Mouse (Mus musculus): Measurements from ENCODE around the gene Arl15. TPM values are rescaled to one million over a fixed set of nuclear protein-coding genes. Genes with fewer than 3 reads are reported as not detected.

Arl15 gene
- total and polyA plus RNA-seq, 2 experiments from 2014 or later = 13.6 to 32.6 TPM

- ATAC-seq = no peak
- WGBS = 84% methylated on average over 4 of the region's 4 CpGs
These were observed 141.4 kb downstream of the Arl15 start for GRCm38 (mm10) chr13:113935697-113936096.

DNA sequence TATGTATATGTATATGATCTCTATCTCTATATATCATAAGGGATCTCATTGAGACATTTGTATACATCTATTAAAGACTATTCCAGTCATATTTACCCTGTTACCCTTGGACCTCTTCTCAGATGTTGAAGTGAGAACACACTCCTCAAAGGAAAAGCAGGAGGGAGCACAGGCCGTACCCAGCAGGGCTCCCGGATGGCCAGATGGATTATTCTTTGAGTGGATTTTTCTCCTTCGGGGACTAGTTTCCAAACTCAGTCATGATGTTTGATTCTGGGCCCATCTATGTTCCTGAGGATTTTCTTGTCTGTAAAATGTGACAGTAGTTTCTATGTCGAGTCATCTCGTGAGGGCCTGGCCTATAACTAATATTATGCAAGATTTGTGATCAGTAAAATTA is 142.9 kb downstream of the Arl15 start:
- no peak for TF ChIP-seq CTCF (IDR thresholded peaks at IDR 0.05; ENCODE audit: low read depth)
- Histone ChIP-seq H3K27ac (no peak overlapping the region), H3K4me1 (ENCODE audit: insufficient read depth, low read length) (no peaks in the 10 kb centered on the region), H3K36me3 (ENCODE audit: insufficient read depth, low read length) (no peaks in the 10 kb centered on the region), H3K27me3 (ENCODE audit: insufficient read depth, low read length) (no peaks in the 10 kb centered on the region), H3K9ac (replicated peaks; ENCODE audit: low read length) (no peak overlapping the region), H3K4me3 (ENCODE audit: low read length) (no peak overlapping the region), H3K9me3 (ENCODE audit: low read length) (no peaks in the 10 kb centered on the region), H3K4me2 (ENCODE audit: low read depth, low read length) (no peak overlapping the region)
- no peak for DNase-seq (ENCODE audit: low spot score)
- no peak for ATAC-seq
- WGBS = 94% methylated on average over 5 of the region's 5 CpGs

More at GRCm38 (mm10) chr13:113935697-113936096, 141.4 kb downstream of the Arl15 start:
- Histone ChIP-seq H3K4me2 (ENCODE audit: low read depth, low read length) (no peak overlapping the region), H3K9ac (replicated peaks; ENCODE audit: low read length) (no peak overlapping the region), H3K4me1 (ENCODE audit: insufficient read depth, low read length) (no peaks in the 10 kb centered on the region), H3K4me3 (ENCODE audit: low read length) (no peak overlapping the region), H3K27me3 (ENCODE audit: insufficient read depth, low read length) (no peaks in the 10 kb centered on the region), H3K9me3 (ENCODE audit: low read length) (no peaks in the 10 kb centered on the region), H3K36me3 (ENCODE audit: insufficient read depth, low read length) (no peaks in the 10 kb centered on the region), H3K27ac (no peak overlapping the region)
- no peak for DNase-seq (ENCODE audit: low spot score)
- TF ChIP-seq CTCF (IDR thresholded peaks at IDR 0.05; ENCODE audit: low read depth) = no peak

GRCm38 (mm10) chr13:113938561-113938960 is 144.3 kb downstream of the Arl15 start:
- H3K9me3 ChIP-seq (ENCODE audit: low read length) = no peaks in the 10 kb centered on the region
- no peak overlapping the region for H3K27ac ChIP-seq
- H3K9ac ChIP-seq (replicated peaks; ENCODE audit: low read length) = no peak overlapping the region
- no peak overlapping the region for H3K4me2 ChIP-seq (ENCODE audit: low read depth, low read length)
- H3K27me3 ChIP-seq (ENCODE audit: insufficient read depth, low read length) = no peaks in the 10 kb centered on the region
- DNase-seq (ENCODE audit: low spot score) = no peak
- H3K4me3 ChIP-seq (ENCODE audit: low read length) = no peak overlapping the region
- WGBS = 91% methylated on average over 9 of the region's 9 CpGs
- no peaks in the 10 kb centered on the region for H3K4me1 ChIP-seq (ENCODE audit: insufficient read depth, low read length)
- no peaks in the 10 kb centered on the region for H3K36me3 ChIP-seq (ENCODE audit: insufficient read depth, low read length)
- ATAC-seq = no peak
- no peak for TF ChIP-seq CTCF (IDR thresholded peaks at IDR 0.05; ENCODE audit: low read depth)

GRCm38 (mm10) chr13:113939097-113939496 is 144.8 kb downstream of the Arl15 start:
- WGBS = 88% methylated on average over 10 of the region's 10 CpGs
- TF ChIP-seq CTCF (IDR thresholded peaks at IDR 0.05; ENCODE audit: low read depth) = no peak
- H3K27me3 ChIP-seq (ENCODE audit: insufficient read depth, low read length) = no peaks in the 10 kb centered on the region

GRCm38 (mm10) chr13:113939681-113940080 is 145.4 kb downstream of the Arl15 start:
- Histone ChIP-seq H3K27ac (no peak overlapping the region), H3K9me3 (ENCODE audit: low read length) (no peaks in the 10 kb centered on the region), H3K4me2 (ENCODE audit: low read depth, low read length) (no peak overlapping the region), H3K27me3 (ENCODE audit: insufficient read depth, low read length) (no peaks in the 10 kb centered on the region), H3K4me1 (ENCODE audit: insufficient read depth, low read length) (no peaks in the 10 kb centered on the region), H3K9ac (replicated peaks; ENCODE audit: low read length) (no peak overlapping the region), H3K36me3 (ENCODE audit: insufficient read depth, low read length) (no peaks in the 10 kb centered on the region), H3K4me3 (ENCODE audit: low read length) (no peak overlapping the region)
- TF ChIP-seq CTCF (IDR thresholded peaks at IDR 0.05; ENCODE audit: low read depth) = no peak
- DNase-seq (ENCODE audit: low spot score) (no peak), ATAC-seq (no peak)
- 40% methylated on average over 3 of the region's 3 CpGs for WGBS

More at GRCm38 (mm10) chr13:113939097-113939496, 144.8 kb downstream of the Arl15 start:
- H3K4me2 ChIP-seq (ENCODE audit: low read depth, low read length) = no peak overlapping the region
- H3K4me1 ChIP-seq (ENCODE audit: insufficient read depth, low read length) = no peaks in the 10 kb centered on the region
- DNase-seq (ENCODE audit: low spot score) (no peak), ATAC-seq (no peak)
- no peak overlapping the region for H3K4me3 ChIP-seq (ENCODE audit: low read length)
- H3K36me3 ChIP-seq (ENCODE audit: insufficient read depth, low read length) = no peaks in the 10 kb centered on the region
- H3K27ac ChIP-seq = no peak overlapping the region
- H3K9ac ChIP-seq (replicated peaks; ENCODE audit: low read length) = no peak overlapping the region
- no peaks in the 10 kb centered on the region for H3K9me3 ChIP-seq (ENCODE audit: low read length)

DNA sequence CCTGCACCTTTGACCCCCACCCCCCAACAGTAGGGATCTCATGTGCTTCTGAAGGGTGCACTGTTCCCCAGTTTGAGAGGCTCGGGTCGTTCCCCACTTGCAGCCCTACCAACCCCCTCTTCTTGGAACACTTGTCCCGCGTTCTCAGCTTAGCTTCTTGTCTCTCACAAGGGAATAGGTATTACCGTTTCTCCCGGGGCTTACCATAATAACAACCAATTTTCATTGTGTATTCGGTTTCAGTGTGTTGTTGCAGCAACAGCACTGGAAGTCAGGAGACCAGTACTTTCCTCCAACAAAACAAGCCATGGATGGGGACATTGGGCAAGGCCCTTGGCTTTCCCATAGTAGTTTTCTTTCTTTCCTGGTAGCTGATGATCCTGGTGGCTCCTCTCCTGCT is 145.8 kb downstream of the Arl15 start:
- Histone ChIP-seq H3K4me2 (ENCODE audit: low read depth, low read length) (no peak overlapping the region), H3K27me3 (ENCODE audit: insufficient read depth, low read length) (no peaks in the 10 kb centered on the region), H3K4me3 (ENCODE audit: low read length) (no peak overlapping the region), H3K9me3 (ENCODE audit: low read length) (no peaks in the 10 kb centered on the region), H3K27ac (no peak overlapping the region), H3K4me1 (ENCODE audit: insufficient read depth, low read length) (no peaks in the 10 kb centered on the region), H3K9ac (replicated peaks; ENCODE audit: low read length) (no peak overlapping the region), H3K36me3 (ENCODE audit: insufficient read depth, low read length) (no peaks in the 10 kb centered on the region)
- WGBS = 81% methylated on average over 7 of the region's 7 CpGs
- no peak for DNase-seq (ENCODE audit: low spot score)
- TF ChIP-seq CTCF (IDR thresholded peaks at IDR 0.05; ENCODE audit: low read depth) = no peak
- ATAC-seq = no peak

DNA sequence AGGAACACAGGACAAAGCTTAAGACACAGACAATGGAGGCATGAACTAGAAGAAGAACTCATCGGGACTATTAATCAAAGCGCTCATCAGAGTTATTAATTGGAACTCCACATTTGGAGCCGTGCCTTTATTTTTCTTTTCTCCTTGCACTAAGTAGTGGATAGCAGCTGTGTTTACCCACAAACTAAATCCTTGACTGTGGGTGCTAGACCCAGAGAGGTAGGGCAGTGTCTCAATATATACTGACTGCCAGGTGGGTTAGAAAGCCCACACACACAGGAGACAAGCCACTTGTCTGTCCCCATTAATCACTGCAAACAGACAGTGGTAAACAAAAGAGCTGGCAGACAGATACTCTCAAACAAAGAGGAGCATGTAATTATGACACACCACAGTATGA is 147.6 kb downstream of the Arl15 start:
- 68% methylated on average over 3 of the region's 3 CpGs for WGBS
- H3K9me3 ChIP-seq (ENCODE audit: low read length) = no peaks in the 10 kb centered on the region
- H3K27ac ChIP-seq = no peak overlapping the region
- H3K4me2 ChIP-seq (ENCODE audit: low read depth, low read length) = no peak overlapping the region
- H3K27me3 ChIP-seq (ENCODE audit: insufficient read depth, low read length) = no peaks in the 10 kb centered on the region
- no peaks in the 10 kb centered on the region for H3K4me1 ChIP-seq (ENCODE audit: insufficient read depth, low read length)
- no peak overlapping the region for H3K9ac ChIP-seq (replicated peaks; ENCODE audit: low read length)
- ATAC-seq (no peak), DNase-seq (ENCODE audit: low spot score) (no peak)
- H3K4me3 ChIP-seq (ENCODE audit: low read length) = no peak overlapping the region
- H3K36me3 ChIP-seq (ENCODE audit: insufficient read depth, low read length) = no peaks in the 10 kb centered on the region
- TF ChIP-seq CTCF (IDR thresholded peaks at IDR 0.05; ENCODE audit: low read depth) = no peak

Measured in hindbrain, postnatal 0 days (tissue).